Mouse (Mus musculus) G1E (cell line): ENCODE results near the gene Ppm1m. TPM values are rescaled to one million over a fixed set of nuclear protein-coding genes. Genes with fewer than 3 reads are reported as not detected.

Experiments used
- ATAC-seq: 2 replicates; pipeline ENCODE4 v1.8.0; 2016; ENCODE audit warnings: mild to moderate bottlenecking; ENCODE audit not compliant: insufficient number of reproducible peaks, poor library complexity, low FRiP score, severe bottlenecking; ENCODE audit errors: extremely low read depth
- DNase-seq: peaks from one replicate; pipeline ENCODE4 v3.0.0; 2012; ENCODE audit warnings: low spot score
- H3K27me3 ChIP-seq: 2 replicates; pipeline ENCODE4 v1.6.1; 2012; ENCODE audit warnings: mild to moderate bottlenecking, low read length, inconsistent platforms; ENCODE audit not compliant: insufficient read depth
- H3K36me3 ChIP-seq: replicated peaks from 2 replicates; pipeline ENCODE3; 2012; ENCODE audit warnings: mild to moderate bottlenecking, inconsistent platforms
- H3K4me1 ChIP-seq: 2 replicates; pipeline ENCODE4 v1.6.1; 2012; ENCODE audit warnings: low read depth, low read length, inconsistent platforms, mixed read lengths; ENCODE audit not compliant: insufficient read depth
- H3K4me3 ChIP-seq: 2 replicates; pipeline ENCODE4 v1.5.1; 2012; ENCODE audit warnings: low read depth, mild to moderate bottlenecking, inconsistent platforms, low read length, moderate library complexity, mixed read lengths
- H3K9me3 ChIP-seq: replicated peaks from 2 replicates; pipeline ENCODE4 v1.6.1; 2012; ENCODE audit warnings: inconsistent platforms
- CTCF ChIP-seq: IDR thresholded peaks from 2 replicates; pipeline ENCODE4 v1.5.1; 2012; ENCODE audit warnings: low read depth, low read length, inconsistent platforms, mixed read lengths
- GATA1 ChIP-seq: IDR thresholded peaks from 2 replicates; pipeline ENCODE4 v1.6.1; 2012; ENCODE audit warnings: borderline replicate concordance, low read length, inconsistent platforms, mixed read lengths
- GATA2 ChIP-seq: IDR thresholded peaks from 2 replicates; pipeline ENCODE4 v1.6.1; 2012; ENCODE audit warnings: low read depth, low read length, inconsistent platforms, borderline replicate concordance
- POLR2AphosphoS5 ChIP-seq: IDR thresholded peaks from 2 replicates; pipeline ENCODE4 v1.6.1; 2012; ENCODE audit warnings: low read depth, low read length, inconsistent platforms; ENCODE audit not compliant: insufficient replicate concordance
- TAL1 ChIP-seq: conservative IDR thresholded peaks from 2 replicates; pipeline ENCODE4 v1.6.1; 2012; ENCODE audit warnings: low read depth, low read length, inconsistent platforms, mixed read lengths
- polyA plus RNA-seq: library from polyadenylated mRNA; stranded (reverse); fragments of >175 nt; gene quantifications from 2 replicates; pipeline ENCODE4 v1.2.3, GENCODE M21; 2012
- total RNA-seq, 2 experiments: library from RNA; stranded (forward) in 1 of 2; stranded (reverse) in 1 of 2; fragments of 200-1000 nt in 1 of 2; fragments of >200 nt in 1 of 2; fragmentation: Nextera tagmentation in 1 of 2; gene quantifications; 2 replicates each; pipeline ENCODE4 v1.2.3; 2014 to 2017

The Ppm1m gene
- 6.7 and 9.4 TPM in 2 replicates for total RNA-seq (2014; fragmentation: Nextera tagmentation)
- total RNA-seq (2017): 14.4 and 19.1 TPM in 2 replicates
- 18.5 and 20.9 TPM in 2 replicates for polyA plus RNA-seq

GRCm38 (mm10) chr9:106199535-106200272 lies at the start of gene Ppm1m:
Ppm1m (minus strand) TSS chr9:106199746.
- Histone ChIP-seq H3K4me1 (peaks cover 60% of the 10 kb centered on the region), H3K27me3 (no peaks in the 10 kb centered on the region), H3K36me3 (peaks cover 41% of the 10 kb centered on the region), H3K4me3 (peak within 1 kb of the TSS; percentile 78), H3K9me3 (no peaks in the 10 kb centered on the region)
- ATAC-seq (no peak), DNase-seq (peak; percentile 28)
- TF ChIP-seq TAL1: no peak
- TF ChIP-seq CTCF: no peak
- TF ChIP-seq GATA2: no peak
- TF ChIP-seq GATA1: no peak
- TF ChIP-seq POLR2AphosphoS5: no peak

- no peak for DNase-seq
- Histone ChIP-seq H3K27me3 (no peaks in the 10 kb centered on the region), H3K36me3 (peaks cover 80% of the 10 kb centered on the region), H3K4me3 (no peak overlapping the region), H3K9me3 (no peaks in the 10 kb centered on the region), H3K4me1 (peaks cover 21% of the 10 kb centered on the region)
- no peak for TF ChIP-seq GATA1
- no peak for TF ChIP-seq CTCF
- TF ChIP-seq POLR2AphosphoS5: no peak
- TF ChIP-seq TAL1: no peak
- no peak for TF ChIP-seq GATA2
- ATAC-seq: no peak
Observed at GRCm38 (mm10) chr9:106242813-106243488, 43.4 kb upstream of the Ppm1m start.

- no peak for TF ChIP-seq CTCF
- TF ChIP-seq POLR2AphosphoS5: no peak
- no peak for TF ChIP-seq GATA1
- no peak for TF ChIP-seq GATA2
- no peak for TF ChIP-seq TAL1
- DNase-seq: no peak
- Histone ChIP-seq H3K27me3 (no peaks in the 10 kb centered on the region), H3K4me1 (peaks cover 10% of the 10 kb centered on the region), H3K4me3 (no peak overlapping the region), H3K36me3 (peaks cover 91% of the 10 kb centered on the region), H3K9me3 (no peaks in the 10 kb centered on the region)
- ATAC-seq: no peak
Observed at GRCm38 (mm10) chr9:106241541-106242164, 42.1 kb upstream of the Ppm1m start.

- Histone ChIP-seq H3K4me3 (no peak overlapping the region), H3K36me3 (peaks cover 99% of the 10 kb centered on the region), H3K4me1 (no peaks in the 10 kb centered on the region), H3K9me3 (no peaks in the 10 kb centered on the region), H3K27me3 (no peaks in the 10 kb centered on the region)
- ATAC-seq: no peak
- TF ChIP-seq POLR2AphosphoS5: no peak
- no peak for TF ChIP-seq GATA1
- no peak for TF ChIP-seq CTCF
- TF ChIP-seq GATA2: no peak
- no peak for TF ChIP-seq TAL1
- DNase-seq: no peak
Observed at GRCm38 (mm10) chr9:106237878-106238277, 38.3 kb upstream of the Ppm1m start.

- no peak overlapping the region for H3K4me3 ChIP-seq
- peaks cover 99% of the 10 kb centered on the region for H3K36me3 ChIP-seq
- ATAC-seq (no peak), DNase-seq (no peak)
- H3K4me1 ChIP-seq: no peaks in the 10 kb centered on the region
- no peaks in the 10 kb centered on the region for H3K9me3 ChIP-seq
- no peak for TF ChIP-seq GATA2
- no peak for TF ChIP-seq TAL1
- no peak for TF ChIP-seq CTCF
- TF ChIP-seq GATA1: no peak
- TF ChIP-seq POLR2AphosphoS5: no peak
- H3K27me3 ChIP-seq: no peaks in the 10 kb centered on the region
Observed at GRCm38 (mm10) chr9:106237401-106237800, 37.9 kb upstream of the Ppm1m start.

GRCm38 (mm10) chr9:106236818-106237211 lies 37.3 kb upstream of the Ppm1m start:
- TF ChIP-seq TAL1 (no peak), CTCF (no peak), GATA2 (no peak)
- peaks cover 95% of the 10 kb centered on the region for H3K36me3 ChIP-seq
- no peaks in the 10 kb centered on the region for H3K4me1 ChIP-seq
- ATAC-seq: no peak
- no peaks in the 10 kb centered on the region for H3K9me3 ChIP-seq
- H3K27me3 ChIP-seq: no peaks in the 10 kb centered on the region
- no peak overlapping the region for H3K4me3 ChIP-seq
- no peak for DNase-seq
